Mouse (Mus musculus): Measurements from ENCODE around the gene Txnip. TPM values are rescaled to one million over a fixed set of nuclear protein-coding genes. Genes with fewer than 3 reads are reported as not detected.
A peak's percentile ranks its signal among the peaks of the same experiment; 100 is the strongest.

Gene Txnip
- total and polyA plus RNA-seq, 3 experiments, result 276 to 515 (median 338) TPM

DNA sequence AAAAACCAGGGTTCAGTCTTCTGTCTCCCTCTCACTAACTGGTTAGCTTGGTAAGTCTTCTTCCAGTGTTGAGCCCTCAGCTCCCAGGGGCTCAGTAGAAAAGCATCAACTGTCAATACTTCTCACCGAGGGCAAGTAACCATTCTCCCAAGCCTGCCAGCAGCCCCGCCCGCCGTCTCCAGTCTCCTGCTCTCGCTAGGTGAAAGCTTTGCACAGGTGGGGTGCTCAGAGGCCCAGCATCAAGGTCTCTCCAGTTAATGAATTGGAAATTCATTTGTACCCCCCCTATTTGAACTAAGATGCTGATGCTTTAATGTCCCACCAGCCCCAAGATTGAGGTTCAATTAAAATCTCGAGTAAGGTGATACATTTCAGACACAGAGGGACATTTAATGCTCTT is 23.4 kb downstream of the Txnip start:
- intact Hi-C loops (cut with DNase I), result no loop called here
- Histone ChIP-seq H3K79me2 (replicated peaks; ENCODE audit: control insufficient read depth, insufficient read depth, low read length) (no peaks in the 10 kb centered on the region), H3K27ac (no peak overlapping the region), H3K27me3 (ENCODE audit: control insufficient read depth, insufficient read depth, low read length) (no peaks in the 10 kb centered on the region), H3K4me3 (no peak overlapping the region), H3K4me1 (ENCODE audit: control insufficient read depth, insufficient read depth, low read length) (peaks cover 19% of the 10 kb centered on the region), H3K9ac (ENCODE audit: low read depth, low read length) (no peak overlapping the region), H3K36me3 (ENCODE audit: control insufficient read depth, insufficient read depth, low read length) (no peaks in the 10 kb centered on the region; the same call in none of the 2 replicates)
- TF ChIP-seq POLR2A (IDR thresholded peaks at IDR 0.05; ENCODE audit: insufficient read depth, low read depth, low read length) (no peak), CTCF (IDR thresholded peaks at IDR 0.05) (no peak), EP300 (IDR thresholded peaks at IDR 0.05; ENCODE audit: insufficient read depth, low read depth, low read length) (no peak)
- 79% methylated on average over 6 of the region's 6 CpGs for WGBS
- no peak for DNase-seq

DNA sequence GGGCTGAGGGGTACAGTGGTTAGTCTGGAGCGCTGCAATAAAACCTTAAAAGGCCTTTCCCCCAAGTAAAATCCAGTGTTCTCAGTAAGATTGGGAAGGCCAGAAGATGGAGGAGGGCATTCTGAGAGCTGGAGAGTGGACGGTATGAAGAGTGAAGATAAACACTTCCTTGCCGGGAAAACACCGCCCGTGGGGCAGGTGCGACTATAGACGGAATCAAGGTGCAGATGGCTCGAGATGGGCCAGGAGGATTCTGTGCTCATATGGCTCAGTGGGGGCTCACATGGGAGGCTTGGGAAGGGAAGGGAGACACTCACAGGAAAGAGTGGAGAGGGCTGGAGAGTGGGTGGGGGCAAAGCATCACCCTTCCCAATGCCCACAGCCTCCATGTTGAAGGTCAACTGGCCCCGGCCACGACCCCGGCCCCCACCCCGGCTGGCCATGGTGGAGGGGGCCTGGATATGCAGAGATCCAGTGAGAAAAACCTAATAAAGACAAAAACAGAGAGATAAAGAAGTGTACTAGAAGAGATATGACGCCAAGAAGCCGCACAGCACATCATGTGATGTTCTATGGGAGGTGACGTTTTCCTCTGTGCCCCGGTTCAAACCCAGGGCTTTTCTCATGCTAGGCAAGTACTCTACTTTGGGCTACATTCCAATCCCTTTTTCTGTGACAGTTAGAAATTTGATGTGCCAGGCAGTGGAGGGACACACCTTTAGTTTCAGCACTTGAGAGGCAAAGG is 24.2 kb downstream of the Txnip start:
- Histone ChIP-seq H3K4me3 (no peak overlapping the region), H3K27ac (no peak overlapping the region), H3K27me3 (ENCODE audit: control insufficient read depth, insufficient read depth, low read length) (no peaks in the 10 kb centered on the region), H3K4me1 (ENCODE audit: control insufficient read depth, insufficient read depth, low read length) (peaks cover 16% of the 10 kb centered on the region), H3K9ac (ENCODE audit: low read depth, low read length) (no peak overlapping the region), H3K36me3 (ENCODE audit: control insufficient read depth, insufficient read depth, low read length) (no peaks in the 10 kb centered on the region; the same call in none of the 2 replicates), H3K79me2 (replicated peaks; ENCODE audit: control insufficient read depth, insufficient read depth, low read length) (no peaks in the 10 kb centered on the region)
- intact Hi-C loops (cut with DNase I), result no loop called here
- 87% methylated on average over 16 of the region's 16 CpGs for WGBS
- TF ChIP-seq EP300 (IDR thresholded peaks at IDR 0.05; ENCODE audit: insufficient read depth, low read depth, low read length) (no peak), CTCF (IDR thresholded peaks at IDR 0.05) (no peak), POLR2A (IDR thresholded peaks at IDR 0.05; ENCODE audit: insufficient read depth, low read depth, low read length) (no peak)
- no peak for DNase-seq

DNA sequence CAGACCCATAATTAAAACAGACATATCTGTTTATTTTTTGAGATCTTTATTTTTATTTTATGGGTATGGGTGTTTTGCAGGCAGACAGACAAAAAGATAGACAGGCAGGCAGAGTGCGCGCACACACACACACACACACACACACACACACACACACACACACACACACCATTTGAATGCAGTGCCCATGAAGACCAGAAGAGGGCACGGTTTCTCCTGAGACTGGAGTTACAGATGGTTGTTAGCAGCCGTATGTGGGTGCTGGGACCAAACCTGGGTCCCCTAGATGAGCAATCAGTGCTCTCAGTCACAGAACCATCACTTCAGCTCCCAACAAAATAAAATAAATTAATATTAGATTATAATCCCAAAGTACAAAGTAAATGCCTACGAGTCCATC is 25.6 kb downstream of the Txnip start:
- Histone ChIP-seq H3K27ac (no peak overlapping the region), H3K9ac (ENCODE audit: low read depth, low read length) (no peak overlapping the region), H3K4me1 (ENCODE audit: control insufficient read depth, insufficient read depth, low read length) (peaks cover 9% of the 10 kb centered on the region), H3K4me3 (no peak overlapping the region), H3K36me3 (ENCODE audit: control insufficient read depth, insufficient read depth, low read length) (no peaks in the 10 kb centered on the region), H3K79me2 (replicated peaks; ENCODE audit: control insufficient read depth, insufficient read depth, low read length) (no peaks in the 10 kb centered on the region), H3K27me3 (ENCODE audit: control insufficient read depth, insufficient read depth, low read length) (no peaks in the 10 kb centered on the region)
- DNase-seq, result no peak
- intact Hi-C loops (cut with DNase I), result no loop called here
- TF ChIP-seq EP300 (IDR thresholded peaks at IDR 0.05; ENCODE audit: insufficient read depth, low read depth, low read length), result no peak
- TF ChIP-seq CTCF (IDR thresholded peaks at IDR 0.05), result 0 out of 2 replicates have a peak, but pooled peaks have one; percentile 6
- 90% methylated on average over 5 of the region's 5 CpGs for WGBS

GRCm38 (mm10) chr3:96590657-96591056 is 32.9 kb downstream of the Txnip start:
- Histone ChIP-seq H3K9ac (ENCODE audit: low read depth, low read length) (no peak overlapping the region), H3K79me2 (replicated peaks; ENCODE audit: control insufficient read depth, insufficient read depth, low read length) (no peaks in the 10 kb centered on the region; the same call in 1 of the 2 replicates), H3K4me3 (no peak overlapping the region), H3K36me3 (ENCODE audit: control insufficient read depth, insufficient read depth, low read length) (no peaks in the 10 kb centered on the region), H3K27ac (no peak overlapping the region), H3K27me3 (ENCODE audit: control insufficient read depth, insufficient read depth, low read length) (no peaks in the 10 kb centered on the region), H3K4me1 (ENCODE audit: control insufficient read depth, insufficient read depth, low read length) (peaks cover 4% of the 10 kb centered on the region)
- no peak for DNase-seq
- 81% methylated on average over 4 of the region's 4 CpGs for WGBS
- intact Hi-C loops (cut with DNase I), result loop anchor here (5.0 kb wide), 1 partner anchor 88 kb away; no protein-coding TSS in a partner anchor
- TF ChIP-seq EP300 (IDR thresholded peaks at IDR 0.05; ENCODE audit: insufficient read depth, low read depth, low read length), result no peak
- TF ChIP-seq POLR2A (IDR thresholded peaks at IDR 0.05; ENCODE audit: insufficient read depth, low read depth, low read length), result no peak
- TF ChIP-seq CTCF (IDR thresholded peaks at IDR 0.05), result no peak

DNA sequence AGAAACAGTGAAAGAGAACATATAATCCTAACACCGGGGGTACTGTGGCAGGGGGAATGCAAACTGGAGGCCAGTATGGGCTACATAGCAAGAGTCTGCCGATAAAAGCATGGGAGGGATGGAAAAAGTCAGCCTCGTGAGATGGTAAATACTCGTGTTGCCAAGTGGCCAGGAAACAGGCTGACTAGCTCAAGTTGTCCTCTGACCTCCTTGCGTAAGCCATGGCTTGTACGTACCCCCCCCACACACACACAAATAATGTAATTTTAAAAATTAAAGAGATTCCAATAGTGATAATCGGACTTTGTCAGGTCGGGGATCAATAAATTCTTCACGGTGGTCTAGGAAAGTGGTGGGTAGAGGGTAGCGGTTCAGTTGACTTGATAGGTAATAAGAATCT is 35.6 kb downstream of the Txnip start:
- DNase-seq, result peak; percentile 39 to 47
- no peaks in the 10 kb centered on the region for H3K36me3 ChIP-seq (ENCODE audit: control insufficient read depth, insufficient read depth, low read length)
- under 1% methylated on average over 10 of the region's 10 CpGs for WGBS
- no peaks in the 10 kb centered on the region; the same call in 1 of the 2 replicates for H3K79me2 ChIP-seq (replicated peaks; ENCODE audit: control insufficient read depth, insufficient read depth, low read length)
- peaks cover 8% of the 10 kb centered on the region for H3K4me1 ChIP-seq (ENCODE audit: control insufficient read depth, insufficient read depth, low read length)
- no peak for TF ChIP-seq POLR2A (IDR thresholded peaks at IDR 0.05; ENCODE audit: insufficient read depth, low read depth, low read length)
- TF ChIP-seq CTCF (IDR thresholded peaks at IDR 0.05), result no peak
- no peak for TF ChIP-seq EP300 (IDR thresholded peaks at IDR 0.05; ENCODE audit: insufficient read depth, low read depth, low read length)
- peak overlapping the region; percentile 91 for H3K27ac ChIP-seq
- H3K9ac ChIP-seq (ENCODE audit: low read depth, low read length), result peak overlapping the region; percentile 77
- intact Hi-C loops (cut with DNase I), result loop anchor here (2.0 to 5.0 kb wide), 2 partner anchors 37 to 91 kb away; no protein-coding TSS in a partner anchor
- H3K27me3 ChIP-seq (ENCODE audit: control insufficient read depth, insufficient read depth, low read length), result no peaks in the 10 kb centered on the region
- peak overlapping the region; percentile 69 for H3K4me3 ChIP-seq
